Mouse (Mus musculus): ENCODE results near the gene Gcnt1. TPM values are rescaled to one million over a fixed set of nuclear protein-coding genes. Genes with fewer than 3 reads are reported as not detected.
A peak's percentile ranks its signal among the peaks of the same experiment; 100 is the strongest.

The Gcnt1 gene
- polyA plus RNA-seq, 1 experiment from 2014 or later = 2.7 TPM

- Histone ChIP-seq H3K9ac (replicated peaks; ENCODE audit: low read depth) (no peak overlapping the region), H3K4me2 (replicated peaks; ENCODE audit: low read depth, low read length) (no peak overlapping the region), H3K4me3 (ENCODE audit: low read depth, low read length) (no peak overlapping the region), H3K9me3 (ENCODE audit: low read length) (no peaks in the 10 kb centered on the region), H3K27me3 (replicated peaks; ENCODE audit: insufficient read depth, low read length) (no peaks in the 10 kb centered on the region), H3K4me1 (ENCODE audit: insufficient read depth, low read depth, low read length) (no peaks in the 10 kb centered on the region), H3K27ac (ENCODE audit: low read length) (no peak overlapping the region), H3K36me3 (ENCODE audit: insufficient read depth, low read length) (no peaks in the 10 kb centered on the region)
- DNase-seq (ENCODE audit: low spot score) (no peak), ATAC-seq (no peak)
- WGBS = 69% methylated on average over 6 of the region's 6 CpGs
- TF ChIP-seq CTCF (IDR thresholded peaks at IDR 0.05) (no peak), EP300 (IDR thresholded peaks at IDR 0.05) (no peak)
Observed at GRCm38 (mm10) chr19:17382807-17383397, 10.3 kb upstream of the Gcnt1 start.

GRCm38 (mm10) chr19:17380549-17380948 lies 7.9 kb upstream of the Gcnt1 start:
- WGBS = 40% methylated on average over 7 of the region's 7 CpGs
- Histone ChIP-seq H3K9ac (replicated peaks; ENCODE audit: low read depth) (no peak overlapping the region), H3K36me3 (ENCODE audit: insufficient read depth, low read length) (no peaks in the 10 kb centered on the region), H3K27me3 (replicated peaks; ENCODE audit: insufficient read depth, low read length) (no peaks in the 10 kb centered on the region), H3K4me1 (ENCODE audit: insufficient read depth, low read depth, low read length) (no peaks in the 10 kb centered on the region), H3K27ac (ENCODE audit: low read length) (no peak overlapping the region), H3K4me2 (replicated peaks; ENCODE audit: low read depth, low read length) (no peak overlapping the region), H3K4me3 (ENCODE audit: low read depth, low read length) (no peak overlapping the region), H3K9me3 (ENCODE audit: low read length) (no peaks in the 10 kb centered on the region)
- ATAC-seq (no peak), DNase-seq (ENCODE audit: low spot score) (no peak)
- TF ChIP-seq CTCF (IDR thresholded peaks at IDR 0.05) (no peak), EP300 (IDR thresholded peaks at IDR 0.05) (no peak)

GRCm38 (mm10) chr19:17378845-17379244 lies 6.2 kb upstream of the Gcnt1 start:
- Histone ChIP-seq H3K9me3 (ENCODE audit: low read length) (no peaks in the 10 kb centered on the region), H3K27me3 (replicated peaks; ENCODE audit: insufficient read depth, low read length) (no peaks in the 10 kb centered on the region), H3K9ac (replicated peaks; ENCODE audit: low read depth) (no peak overlapping the region), H3K4me3 (ENCODE audit: low read depth, low read length) (no peak overlapping the region), H3K36me3 (ENCODE audit: insufficient read depth, low read length) (no peaks in the 10 kb centered on the region), H3K4me1 (ENCODE audit: insufficient read depth, low read depth, low read length) (no peaks in the 10 kb centered on the region), H3K4me2 (replicated peaks; ENCODE audit: low read depth, low read length) (no peak overlapping the region), H3K27ac (ENCODE audit: low read length) (no peak overlapping the region)
- TF ChIP-seq CTCF (IDR thresholded peaks at IDR 0.05) = no peak
- DNase-seq (ENCODE audit: low spot score) (no peak), ATAC-seq (no peak)

DNA sequence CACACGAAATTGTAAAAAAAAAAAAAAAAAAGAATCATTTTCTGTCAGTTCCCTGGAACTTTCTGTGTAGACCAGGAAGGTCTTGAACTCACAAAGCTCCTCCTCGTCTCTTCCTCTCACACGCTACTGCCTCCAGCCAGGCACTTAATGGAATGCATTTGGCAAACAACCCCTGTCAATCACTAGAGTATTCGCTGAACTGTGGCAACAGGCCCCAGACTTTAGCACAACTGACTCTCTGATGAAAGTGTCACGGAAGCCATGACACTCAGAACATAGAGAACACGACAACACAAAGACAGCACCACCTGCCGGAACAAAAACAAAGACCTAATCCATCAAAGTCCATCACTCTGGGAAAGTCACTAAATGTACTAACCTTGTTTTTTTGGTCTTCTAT lies 3.1 kb downstream of the Gcnt1 start:
- no peak overlapping the region for H3K4me2 ChIP-seq (replicated peaks; ENCODE audit: low read depth, low read length)
- ATAC-seq (no peak), DNase-seq (ENCODE audit: low spot score) (no peak)
- WGBS = 27% methylated on average over 7 of the region's 7 CpGs
- no peaks in the 10 kb centered on the region for H3K36me3 ChIP-seq (ENCODE audit: insufficient read depth, low read length)
- H3K27ac ChIP-seq (ENCODE audit: low read length) = no peak overlapping the region
- no peak overlapping the region for H3K4me3 ChIP-seq (ENCODE audit: low read depth, low read length)
- TF ChIP-seq CTCF (IDR thresholded peaks at IDR 0.05) (peak; percentile 21; the same call in 1 of the 2 replicates), EP300 (IDR thresholded peaks at IDR 0.05) (no peak)
- H3K27me3 ChIP-seq (replicated peaks; ENCODE audit: insufficient read depth, low read length) = no peaks in the 10 kb centered on the region
- H3K4me1 ChIP-seq (ENCODE audit: insufficient read depth, low read depth, low read length) = no peaks in the 10 kb centered on the region
- H3K9ac ChIP-seq (replicated peaks; ENCODE audit: low read depth) = no peak overlapping the region
- no peaks in the 10 kb centered on the region for H3K9me3 ChIP-seq (ENCODE audit: low read length)

DNA sequence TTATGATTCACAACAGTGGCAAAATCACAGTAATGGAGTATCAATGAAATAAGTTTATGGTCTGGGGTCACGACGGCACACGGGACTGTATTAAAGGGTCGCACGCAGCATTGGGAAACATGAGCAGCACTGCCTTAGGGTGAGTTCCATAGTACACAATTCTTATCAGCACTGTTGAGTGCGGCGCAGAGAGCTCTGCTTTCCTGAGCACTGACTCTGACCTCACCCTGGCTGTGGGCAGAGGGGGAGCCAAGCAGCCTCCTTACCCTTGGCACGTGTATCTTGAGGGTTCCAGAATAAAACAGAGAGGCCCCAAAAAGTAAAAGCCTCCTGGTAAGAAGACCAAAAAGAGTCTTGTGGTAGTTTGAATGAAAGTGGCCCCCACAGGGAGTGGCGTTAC lies 4.1 kb downstream of the Gcnt1 start:
- Histone ChIP-seq H3K4me1 (ENCODE audit: insufficient read depth, low read depth, low read length) (no peaks in the 10 kb centered on the region), H3K27ac (ENCODE audit: low read length) (no peak overlapping the region), H3K9me3 (ENCODE audit: low read length) (no peaks in the 10 kb centered on the region), H3K36me3 (ENCODE audit: insufficient read depth, low read length) (no peaks in the 10 kb centered on the region), H3K27me3 (replicated peaks; ENCODE audit: insufficient read depth, low read length) (no peaks in the 10 kb centered on the region), H3K4me2 (replicated peaks; ENCODE audit: low read depth, low read length) (no peak overlapping the region), H3K4me3 (ENCODE audit: low read depth, low read length) (no peak overlapping the region), H3K9ac (replicated peaks; ENCODE audit: low read depth) (no peak overlapping the region)
- ATAC-seq = no peak
- DNase-seq (ENCODE audit: low spot score) = no peak
- TF ChIP-seq CTCF (IDR thresholded peaks at IDR 0.05) = no peak
- TF ChIP-seq EP300 (IDR thresholded peaks at IDR 0.05) = no peak
- 72% methylated on average over 9 of the region's 9 CpGs for WGBS

GRCm38 (mm10) chr19:17366364-17367090 lies 6.1 kb downstream of the Gcnt1 start:
- 86% methylated on average over 8 of the region's 8 CpGs for WGBS
- no peaks in the 10 kb centered on the region for H3K4me1 ChIP-seq (ENCODE audit: insufficient read depth, low read depth, low read length)
- DNase-seq (ENCODE audit: low spot score) = no peak
- H3K4me3 ChIP-seq (ENCODE audit: low read depth, low read length) = no peak overlapping the region
- H3K4me2 ChIP-seq (replicated peaks; ENCODE audit: low read depth, low read length) = no peak overlapping the region
- ATAC-seq = no peak
- no peaks in the 10 kb centered on the region for H3K9me3 ChIP-seq (ENCODE audit: low read length)
- H3K27me3 ChIP-seq (replicated peaks; ENCODE audit: insufficient read depth, low read length) = no peaks in the 10 kb centered on the region
- TF ChIP-seq EP300 (IDR thresholded peaks at IDR 0.05) = no peak
- TF ChIP-seq CTCF (IDR thresholded peaks at IDR 0.05) = no peak
- H3K9ac ChIP-seq (replicated peaks; ENCODE audit: low read depth) = no peak overlapping the region
- no peak overlapping the region for H3K27ac ChIP-seq (ENCODE audit: low read length)
- H3K36me3 ChIP-seq (ENCODE audit: insufficient read depth, low read length) = no peaks in the 10 kb centered on the region
